Mouse (Mus musculus) kidney, postnatal 36 days (tissue): ENCODE results near the gene Tfr2.

ENCODE experiments used
- DNase-seq, 2 experiments: peaks; one replicate each; pipeline ENCODE4 v3.0.0; 2021 to 2022; ENCODE audit warnings: mixed read lengths in 2 of 2

Gene Tfr2

GRCm38 (mm10) chr5:137628498-137629305, 59.1 kb downstream of the Tfr2 start, which contains the start of the genes Fbxo24, Lrch4 and Gm20605:
Gene Fbxo24, minus strand, starts transcription at chr5:137629002.
Gene Lrch4, plus strand, starts transcription at chr5:137629121.
Gene Gm20605, plus strand, starts transcription at chr5:137629175.
- DNase-seq, result peak; percentile 99 to 100

GRCm38 (mm10) chr5:137629306-137629721, 59.7 kb downstream of the Tfr2 start:
- DNase-seq, result peak; percentile 85

- DNase-seq, result peak; percentile 68 to 81
Observed at GRCm38 (mm10) chr5:137629906-137630545, 60.4 kb downstream of the Tfr2 start.

GRCm38 (mm10) chr5:137630602-137631001, 61.0 kb downstream of the Tfr2 start:
- peak; percentile 54 to 80 for DNase-seq

- peak in 1 of 2 experiments; percentile 53 for DNase-seq
Observed at GRCm38 (mm10) chr5:137631171-137631570, 61.5 kb downstream of the Tfr2 start.

- no peak for DNase-seq
Observed at GRCm38 (mm10) chr5:137631591-137631990, 62.0 kb downstream of the Tfr2 start.

GRCm38 (mm10) chr5:137633397-137634084, 63.9 kb downstream of the Tfr2 start:
- peak in 1 of 2 experiments; percentile 57 for DNase-seq
